Mouse (Mus musculus) kidney, adult 2 months (tissue): ENCODE measurements at regions not wholly inside any gene's neighbourhood (a gene's known extent, or its start where the extent isn't known, plus 50 kb on each side); places are given as distances from the start of the nearest gene placed in this dataset.
A peak's percentile ranks its signal among the peaks of the same experiment; 100 is the strongest.

Source experiments
- DNase-seq: peaks from one replicate; pipeline ENCODE4 v3.0.0; 2021
- H3K27ac ChIP-seq: fragments of 200-500 bp; 2 replicates; pipeline ENCODE4 v1.5.1; 2012; ENCODE audit warnings: low read depth, low read length, control low read depth, inconsistent platforms; ENCODE audit not compliant: insufficient read depth
- H3K27me3 ChIP-seq: fragments of 200-500 bp; replicated peaks from 2 replicates; pipeline ENCODE4 v1.6.1; 2012; ENCODE audit warnings: mild to moderate bottlenecking, moderate library complexity, low read length, inconsistent platforms; ENCODE audit not compliant: control insufficient read depth, insufficient read depth
- H3K36me3 ChIP-seq: fragments of 200-500 bp; 2 replicates; pipeline ENCODE4 v1.6.1; 2012; ENCODE audit warnings: mild to moderate bottlenecking, moderate library complexity, low read length, inconsistent platforms; ENCODE audit not compliant: control insufficient read depth, insufficient read depth
- H3K4me1 ChIP-seq: fragments of 200-500 bp; 2 replicates; pipeline ENCODE4 v1.6.1; 2011; ENCODE audit warnings: low read length; ENCODE audit not compliant: control insufficient read depth, insufficient read depth
- H3K4me3 ChIP-seq: fragments of 200-500 bp; 2 replicates; pipeline ENCODE4 v1.5.1; 2011; ENCODE audit warnings: mild to moderate bottlenecking, low read depth, low read length, control low read depth; ENCODE audit not compliant: insufficient read depth
- CTCF ChIP-seq: fragments of 200-500 bp; conservative IDR thresholded peaks from 2 replicates; pipeline ENCODE4 v1.5.1; 2011; ENCODE audit warnings: low read depth, mild to moderate bottlenecking, control low read depth, low read length, moderate library complexity, mixed read lengths; ENCODE audit not compliant: insufficient read depth, insufficient read length
- POLR2A ChIP-seq: fragments of 200-500 bp; IDR thresholded peaks from one replicate; pipeline ENCODE4 v1.6.1; 2011; ENCODE audit warnings: low read depth, low read length, control low read depth
- WGBS: fragments of 180-500 bp; shearing (Covaris S2); methylation state at CpG from one replicate; pipeline ENCODE4 v1.1.7; 2018; 5-methylcytosine and 5-hydroxymethylcytosine counted together

GRCm38 (mm10) chr12:31145032-31145781, 71.5 kb downstream of the Fam110c start:
- Histone ChIP-seq H3K4me1 (peaks cover 3% of the 10 kb centered on the region; the same call in 1 of the 2 replicates), H3K36me3 (no peaks in the 10 kb centered on the region), H3K4me3 (no peak overlapping the region), H3K27me3 (no peaks in the 10 kb centered on the region), H3K27ac (no peak overlapping the region)
- peak; percentile 35 for DNase-seq
- TF ChIP-seq POLR2A (no peak), CTCF (no peak; the same call in 1 of the 2 replicates)
- 69% methylated on average over 3 of the region's 3 CpGs for WGBS

DNA sequence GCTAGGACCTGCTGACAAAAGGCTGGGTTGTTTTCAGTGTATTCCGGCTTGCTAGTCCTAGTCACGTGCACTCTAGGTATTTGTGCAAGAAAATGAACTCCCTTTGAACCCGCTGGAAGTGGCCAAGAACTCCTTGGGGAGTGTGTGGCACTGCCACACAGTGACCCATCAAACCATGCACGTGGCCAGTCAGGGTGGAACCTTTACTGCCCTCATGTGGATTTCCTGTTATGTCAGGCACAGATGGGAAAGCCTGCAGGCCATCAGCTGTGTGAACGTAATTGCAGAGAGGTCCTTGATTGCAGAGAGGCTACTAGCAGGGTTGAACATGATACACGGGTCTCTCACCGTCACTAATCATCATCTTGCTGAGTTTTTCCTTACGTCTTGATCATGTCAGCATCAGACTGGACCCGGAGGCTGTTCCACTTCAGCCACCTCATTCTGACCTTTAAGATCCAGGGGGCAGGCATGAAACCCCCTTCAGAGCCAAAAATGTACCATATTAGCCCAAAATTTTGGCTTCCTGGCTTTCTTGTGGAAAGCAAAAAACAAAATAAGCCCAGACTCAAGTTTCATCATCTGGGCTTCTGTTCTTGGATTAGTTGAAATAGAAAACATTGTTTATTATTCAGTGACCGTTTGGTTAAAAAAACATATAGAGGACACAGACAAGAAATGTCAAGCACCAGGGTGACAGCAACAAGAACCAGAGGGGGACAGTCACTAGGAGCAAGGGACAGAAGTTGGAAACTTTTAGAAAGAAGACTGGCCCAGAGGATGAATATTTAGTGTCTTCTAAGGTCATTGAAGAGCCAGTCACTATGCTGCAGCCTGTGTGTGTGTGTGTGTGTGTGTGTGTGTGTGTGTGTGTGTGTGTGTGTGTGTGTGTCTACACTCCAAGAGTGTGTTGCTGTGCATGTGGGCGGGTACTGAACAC, 75.0 kb downstream of the Fam110c start:
- Histone ChIP-seq H3K27me3 (no peaks in the 10 kb centered on the region), H3K27ac (no peak overlapping the region), H3K4me3 (no peak overlapping the region), H3K4me1 (peaks cover 3% of the 10 kb centered on the region; the same call in 1 of the 2 replicates), H3K36me3 (no peaks in the 10 kb centered on the region)
- peak; percentile 69 for DNase-seq
- TF ChIP-seq POLR2A (no peak), CTCF (no peak; the same call in 1 of the 2 replicates)
- WGBS = 38% methylated on average over 11 of the region's 11 CpGs

GRCm38 (mm10) chr12:31153720-31154119, 80.1 kb downstream of the Fam110c start:
- Histone ChIP-seq H3K27ac (no peak overlapping the region), H3K4me1 (no peaks in the 10 kb centered on the region; the same call in 1 of the 2 replicates), H3K4me3 (no peak overlapping the region), H3K36me3 (no peaks in the 10 kb centered on the region), H3K27me3 (no peaks in the 10 kb centered on the region)
- no peak for TF ChIP-seq CTCF
- no peak for TF ChIP-seq POLR2A
- peak; percentile 31 for DNase-seq
- 62% methylated on average over 2 of the region's 2 CpGs for WGBS

GRCm38 (mm10) chr12:31154608-31155011, 80.9 kb downstream of the Fam110c start:
- Histone ChIP-seq H3K27me3 (no peaks in the 10 kb centered on the region), H3K4me1 (no peaks in the 10 kb centered on the region; the same call in 1 of the 2 replicates), H3K4me3 (no peak overlapping the region), H3K27ac (no peak overlapping the region), H3K36me3 (no peaks in the 10 kb centered on the region)
- TF ChIP-seq POLR2A (no peak), CTCF (no peak)
- peak; percentile 28 for DNase-seq
- 66% methylated on average over 5 of the region's 5 CpGs for WGBS

- TF ChIP-seq POLR2A (no peak), CTCF (no peak)
- Histone ChIP-seq H3K4me3 (no peak overlapping the region), H3K4me1 (no peaks in the 10 kb centered on the region; the same call in 1 of the 2 replicates), H3K36me3 (no peaks in the 10 kb centered on the region), H3K27ac (no peak overlapping the region), H3K27me3 (no peaks in the 10 kb centered on the region)
- peak; percentile 59 for DNase-seq
- WGBS = 46% methylated on average over 13 of the region's 13 CpGs
These were observed 82.6 kb downstream of the Fam110c start for GRCm38 (mm10) chr12:31156154-31156720.

- H3K27ac ChIP-seq = no peak overlapping the region
- no peak for DNase-seq
- H3K27me3 ChIP-seq = no peaks in the 10 kb centered on the region
- 85% methylated on average over 3 of the region's 3 CpGs for WGBS
- no peak overlapping the region for H3K4me3 ChIP-seq
- no peak for TF ChIP-seq POLR2A
- TF ChIP-seq CTCF = no peak
- H3K36me3 ChIP-seq = no peaks in the 10 kb centered on the region
- H3K4me1 ChIP-seq = no peaks in the 10 kb centered on the region; the same call in 1 of the 2 replicates
These were observed 83.1 kb upstream of the Gm6993 start for GRCm38 (mm10) chr12:31157453-31157852.
